Mouse (Mus musculus) mammary gland, adult 2 months (tissue): Measurements from ENCODE around the gene Usp1. TPM values are rescaled to one million over a fixed set of nuclear protein-coding genes. Genes with fewer than 3 reads are reported as not detected.

Source experiments
- polyA plus RNA-seq: library from polyadenylated mRNA; depleted of rRNA; stranded (reverse); fragments of >200 nt; gene quantifications from 2 replicates; pipeline ENCODE4 v1.2.3, GENCODE M21; 2012; ENCODE audit warnings: low replicate concordance; rRNA removed

The Usp1 gene
- polyA plus RNA-seq, result 11.7 and 245 TPM in 2 replicates

DNA sequence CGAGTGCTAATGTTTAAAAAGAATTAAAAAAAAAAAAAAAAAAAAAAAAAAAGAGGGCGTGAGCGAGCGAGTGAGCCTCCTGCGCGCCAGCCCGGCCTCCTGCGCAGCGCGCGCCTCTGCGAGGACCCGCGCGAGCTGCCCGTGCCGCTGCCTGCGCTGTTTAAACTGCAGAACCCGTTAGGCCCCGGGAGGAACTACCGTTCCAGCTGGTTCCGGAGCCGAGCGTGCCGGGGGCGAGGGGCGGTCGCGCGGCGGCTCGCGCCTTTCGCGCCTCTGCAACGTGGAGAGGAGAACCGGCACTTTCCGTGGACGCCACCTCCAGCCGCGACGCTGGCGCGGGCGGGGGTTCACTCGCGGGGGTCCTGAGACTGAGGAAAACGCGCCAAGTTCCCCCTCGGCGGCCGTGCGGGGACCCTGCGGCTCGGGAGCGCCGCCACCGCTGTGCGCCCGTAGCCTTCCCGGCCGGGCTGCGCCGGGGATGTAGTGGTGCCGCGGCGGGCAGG, at the start of gene Usp1:
Gene Usp1, plus strand, starts transcription at position 243 of the 503 bp plus-strand sequence.

Other genes starting within 250 kb of the Usp1 start
- gene L1td1, start 197.1 kb upstream of the Usp1 start, polyA plus RNA-seq, result not detected in 2 replicates
- 1.9 and 2.7 TPM in 2 replicates for gene Kank4, start 106.3 kb upstream of the Usp1 start, polyA plus RNA-seq
- not detected in 2 replicates for gene I0C0044D17Rik, start 100.0 kb upstream of the Usp1 start, polyA plus RNA-seq
- 0.33 and 0.36 TPM in 2 replicates for gene Angptl3, start 107.1 kb downstream of the Usp1 start, polyA plus RNA-seq
- 15.4 and 19.9 TPM in 2 replicates for gene Dock7, start 197.1 kb downstream of the Usp1 start, polyA plus RNA-seq